Mouse (Mus musculus): ENCODE data around the gene Tnfrsf13c.
A peak's percentile ranks its signal among the peaks of the same experiment; 100 is the strongest.

Gene Tnfrsf13c

GRCm38 (mm10) chr15:82207504-82208219, 16.5 kb downstream of the Tnfrsf13c start:
- DNase-seq (ENCODE audit: low read depth, low spot score) = no peak

GRCm38 (mm10) chr15:82207105-82207459, 17.1 kb downstream of the Tnfrsf13c start:
- DNase-seq (ENCODE audit: low read depth, low spot score) = no peak

- DNase-seq (ENCODE audit: low read depth, low spot score) = no peak
Observed at GRCm38 (mm10) chr15:82206365-82207104, 17.6 kb downstream of the Tnfrsf13c start.

DNA sequence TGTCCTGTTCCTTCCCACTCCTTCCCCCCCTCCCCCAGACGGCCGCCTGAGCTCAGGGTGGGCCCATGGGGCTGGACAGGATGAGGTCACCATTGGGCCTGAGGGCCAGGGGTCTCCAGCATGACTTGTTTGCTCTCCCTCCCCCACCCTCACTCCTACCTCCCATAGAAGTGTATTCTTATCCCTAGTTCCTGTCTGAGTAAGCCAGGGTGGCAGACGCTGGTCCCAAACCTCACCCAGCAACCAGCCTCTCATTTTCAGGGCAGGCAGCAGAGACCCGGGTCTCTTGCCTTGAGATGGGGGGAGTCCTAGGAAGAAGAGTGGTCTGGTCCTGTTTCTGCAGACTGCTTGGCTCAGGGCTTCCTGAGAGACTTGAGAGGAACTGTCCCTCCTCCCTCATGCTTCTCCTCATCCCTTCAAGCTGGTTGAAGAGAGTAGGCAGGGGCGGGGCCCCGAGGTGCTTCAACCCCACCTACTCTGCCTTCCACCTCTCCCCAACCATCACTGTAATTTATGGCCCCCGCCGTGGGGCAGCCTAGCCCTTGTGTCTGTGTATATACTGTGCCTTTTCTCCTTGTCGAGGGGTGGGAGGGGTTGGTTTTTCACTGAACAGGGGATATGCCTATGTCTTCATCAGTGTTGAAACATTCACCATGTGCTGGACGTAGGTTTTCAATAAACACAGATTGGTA, 19.3 kb downstream of the Tnfrsf13c start:
- DNase-seq (ENCODE audit: low read depth, low spot score) = no peak

DNA sequence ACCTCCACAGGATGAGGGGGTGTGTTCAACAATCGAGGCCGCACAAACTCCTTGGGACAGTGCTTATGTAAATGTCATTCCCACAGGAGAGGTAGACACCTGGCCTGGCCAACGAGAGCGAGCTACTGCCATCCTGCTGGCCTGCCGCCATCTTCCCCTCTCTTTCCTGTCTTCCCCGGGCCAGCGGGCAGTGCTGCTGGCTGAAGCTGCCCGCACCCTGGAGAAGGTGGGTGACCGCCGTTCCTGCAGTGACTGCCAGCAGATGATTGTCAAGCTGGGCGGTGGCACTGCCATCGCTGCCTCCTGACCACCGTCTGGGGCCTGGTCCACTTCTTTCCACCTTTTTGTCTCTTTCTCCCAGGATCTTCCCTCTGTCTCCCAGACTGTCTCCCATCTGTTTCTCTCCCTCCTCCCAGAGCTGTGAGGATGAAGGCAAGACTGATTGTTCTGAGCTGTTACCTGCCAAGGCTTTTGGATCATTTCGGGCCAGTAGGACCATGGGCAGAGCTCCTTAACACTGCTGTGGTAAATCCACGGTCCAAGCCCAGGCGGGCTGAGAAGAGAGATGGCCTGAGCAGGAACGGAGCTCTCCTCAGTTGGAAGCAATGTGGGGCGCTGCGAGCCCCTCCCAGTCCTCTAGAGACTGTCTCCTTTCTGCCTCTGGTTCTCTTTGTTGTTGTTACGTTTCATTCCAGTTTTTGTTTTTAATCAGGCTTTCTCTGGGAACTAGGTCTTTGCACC, 20.4 kb downstream of the Tnfrsf13c start:
- no peak for DNase-seq (ENCODE audit: low read depth, low spot score)

GRCm38 (mm10) chr15:82203090-82203489, 21.1 kb downstream of the Tnfrsf13c start:
- DNase-seq (ENCODE audit: low read depth, low spot score) = no peak

DNA sequence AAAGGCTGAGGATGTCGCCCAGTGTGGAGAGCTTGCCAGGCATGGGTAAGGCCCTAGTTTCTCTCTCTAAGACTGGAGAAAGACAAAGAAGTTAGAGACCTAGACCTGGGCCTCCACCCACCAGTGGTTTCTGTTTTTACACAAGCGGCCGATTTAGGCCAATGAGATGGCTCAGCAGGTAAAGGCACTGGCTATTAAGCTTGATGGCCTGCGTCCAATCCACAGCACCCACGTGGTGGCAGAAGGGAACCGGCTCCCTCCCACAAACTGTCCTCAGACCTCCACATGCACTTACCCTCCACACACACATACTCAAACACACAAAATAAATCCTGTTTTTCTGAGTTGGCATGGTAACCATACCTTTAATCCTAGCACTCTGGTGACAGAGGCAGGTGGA, 22.1 kb downstream of the Tnfrsf13c start:
- no peak for DNase-seq (ENCODE audit: low read depth, low spot score)

DNA sequence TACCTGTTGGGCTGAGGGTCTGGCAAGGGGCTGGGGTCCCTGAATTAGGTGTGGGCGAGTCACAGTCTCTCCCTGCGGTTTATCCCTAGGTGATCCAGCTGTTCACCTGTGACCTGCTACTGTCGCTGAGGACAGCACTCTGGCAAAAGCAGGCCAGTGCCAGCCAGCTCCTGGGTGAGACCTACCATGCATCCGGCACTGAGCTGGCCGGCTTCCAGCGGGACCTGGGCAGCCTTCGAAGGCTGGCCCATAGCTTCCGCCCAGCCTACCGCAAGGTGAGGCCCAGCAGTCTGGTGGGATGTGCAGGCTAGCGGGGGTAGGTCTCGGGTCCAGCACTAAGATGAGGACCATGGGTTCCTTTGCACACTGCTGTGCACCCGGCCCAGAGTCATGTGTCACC, 24.6 kb downstream of the Tnfrsf13c start:
- DNase-seq (ENCODE audit: low read depth, low spot score) = no peak

GRCm38 (mm10) chr15:82198342-82198741, 25.8 kb downstream of the Tnfrsf13c start:
- no peak for DNase-seq (ENCODE audit: low read depth, low spot score)

- no peak for DNase-seq (ENCODE audit: low read depth, low spot score)
Observed at GRCm38 (mm10) chr15:82197937-82198336, 26.2 kb downstream of the Tnfrsf13c start.

DNA sequence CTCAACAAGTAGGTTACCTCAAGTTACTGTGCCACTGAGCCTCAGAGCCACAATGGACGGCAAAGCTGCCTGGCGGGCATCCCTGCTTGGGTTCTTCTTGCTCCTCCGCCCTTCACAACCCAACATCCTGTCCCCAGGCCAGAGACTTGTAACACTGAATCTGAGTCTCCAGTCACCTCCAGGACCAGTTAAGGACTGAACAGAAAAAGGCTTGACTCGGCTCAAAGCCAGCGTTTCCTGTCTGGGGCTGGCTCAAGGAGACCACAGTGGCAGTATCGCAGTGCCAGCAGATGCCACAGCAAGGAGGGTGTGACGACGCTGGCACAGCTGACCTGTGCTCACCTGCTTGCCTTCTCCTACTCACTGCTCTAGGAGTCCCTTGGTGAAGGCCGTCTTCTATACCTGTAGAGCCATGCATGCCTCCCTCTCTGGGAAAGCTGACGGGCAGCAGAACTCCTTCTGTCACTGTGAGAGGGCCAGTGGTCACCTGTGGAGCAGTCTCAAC, 26.9 kb downstream of the Tnfrsf13c start:
- DNase-seq (ENCODE audit: low read depth, low spot score) = no peak

- DNase-seq (ENCODE audit: low read depth, low spot score) = no peak
Observed at GRCm38 (mm10) chr15:82196300-82196699, 27.9 kb downstream of the Tnfrsf13c start.

DNA sequence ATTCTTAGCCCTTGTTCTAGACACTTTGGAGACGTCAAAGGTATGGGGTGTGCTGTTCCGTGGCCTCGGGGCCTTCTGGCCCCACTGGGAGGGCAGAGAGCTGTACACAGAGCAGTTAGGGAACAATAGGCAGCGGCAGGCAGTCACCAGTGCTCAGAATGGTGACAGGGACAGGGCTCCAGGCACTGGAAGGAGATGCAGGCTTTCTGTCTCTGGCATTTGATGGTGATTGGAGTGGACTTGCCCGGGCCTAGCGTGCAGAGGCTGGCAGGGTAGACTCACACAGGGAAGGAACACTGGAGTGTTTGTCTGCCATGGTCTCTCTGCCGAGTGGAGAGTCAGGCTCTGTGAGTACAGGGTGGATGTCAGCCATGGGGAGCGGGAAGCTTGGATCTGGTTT, 31.6 kb downstream of the Tnfrsf13c start:
- DNase-seq (ENCODE audit: low read depth, low spot score) = no peak

DNA sequence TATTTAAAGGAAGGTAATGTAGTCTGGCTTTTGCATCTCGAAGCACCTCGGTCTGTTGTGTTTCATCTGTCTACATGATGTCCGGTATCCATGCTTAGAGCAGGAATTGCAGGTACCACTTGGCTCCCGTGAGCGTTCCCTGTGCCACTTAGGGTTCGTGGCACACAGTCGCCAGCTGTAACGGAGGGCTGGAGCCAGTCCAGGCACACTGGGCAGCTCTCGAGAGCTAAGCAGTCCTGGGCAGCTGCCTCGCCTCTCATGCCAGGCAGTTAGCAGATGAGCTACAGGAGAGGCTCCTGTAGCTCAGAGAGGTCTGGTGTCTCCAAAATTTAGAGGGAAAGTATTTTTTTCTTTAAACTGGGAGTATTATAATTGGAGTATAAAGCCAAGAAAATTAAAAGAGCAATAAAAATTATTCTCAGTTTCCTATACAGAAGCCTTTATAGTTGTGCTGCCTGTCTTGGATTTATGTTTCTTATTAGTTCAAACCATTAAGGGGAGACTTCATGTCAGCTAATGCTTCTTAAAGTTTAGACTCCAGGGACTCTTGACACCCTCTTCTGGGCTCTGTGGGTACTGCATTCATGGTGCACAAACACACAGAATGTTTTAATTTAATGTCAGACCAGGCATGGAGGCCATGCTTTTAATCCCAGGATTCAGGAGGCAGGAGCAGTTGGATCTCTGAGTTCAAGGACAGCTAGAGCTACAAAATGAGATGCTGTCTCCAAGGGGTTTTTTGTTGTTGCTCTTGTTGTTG, 35.5 kb downstream of the Tnfrsf13c start:
- DNase-seq (ENCODE audit: low read depth, low spot score) = peak; percentile 59

DNA sequence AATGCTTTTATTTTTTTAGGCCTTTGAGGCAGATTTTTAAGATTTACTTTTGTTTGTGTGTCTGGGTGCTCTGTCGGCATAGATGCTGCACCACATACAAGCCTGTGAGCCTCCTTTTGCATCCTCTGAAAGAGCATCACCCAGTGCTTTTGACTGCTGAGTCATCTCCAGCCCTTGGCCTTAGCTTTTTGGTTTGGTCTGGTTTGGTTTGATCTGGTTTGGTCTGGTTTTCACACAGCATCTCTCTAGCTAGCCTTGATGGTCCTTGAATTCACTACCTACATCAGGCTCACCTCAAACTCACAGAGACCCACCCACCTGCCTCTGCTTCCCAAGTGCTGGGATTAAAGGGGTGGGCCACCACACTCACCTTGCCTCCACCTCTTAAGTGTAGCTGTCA, 36.2 kb downstream of the Tnfrsf13c start:
- peak; percentile 39 for DNase-seq (ENCODE audit: low read depth, low spot score)

- DNase-seq (ENCODE audit: low read depth, low spot score) = no peak
Observed at GRCm38 (mm10) chr15:82187401-82187800, 36.8 kb downstream of the Tnfrsf13c start.

DNA sequence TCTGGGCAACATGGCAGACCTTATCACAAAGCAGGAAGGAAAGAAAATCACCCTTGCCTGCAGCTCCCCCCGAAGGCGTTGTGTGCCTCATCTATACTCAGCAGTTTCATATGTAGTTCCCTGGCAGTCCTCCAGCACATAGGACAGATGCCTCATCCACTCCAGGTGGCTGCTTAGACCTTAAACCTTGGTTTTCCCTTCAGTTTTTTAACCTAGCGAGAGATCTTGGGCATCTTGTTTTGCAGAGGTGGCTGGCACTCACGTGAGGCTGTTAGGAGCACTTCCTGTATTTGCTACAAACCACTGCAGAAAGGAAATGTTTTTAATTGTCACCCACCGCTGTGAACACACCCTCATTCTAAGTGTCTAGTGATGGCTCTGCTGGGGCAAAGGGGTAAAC, 37.2 kb downstream of the Tnfrsf13c start:
- DNase-seq (ENCODE audit: low read depth, low spot score) = peak; percentile 74

- no peak for DNase-seq (ENCODE audit: low read depth, low spot score)
Observed at GRCm38 (mm10) chr15:82186131-82186530, 38.0 kb downstream of the Tnfrsf13c start.

DNA sequence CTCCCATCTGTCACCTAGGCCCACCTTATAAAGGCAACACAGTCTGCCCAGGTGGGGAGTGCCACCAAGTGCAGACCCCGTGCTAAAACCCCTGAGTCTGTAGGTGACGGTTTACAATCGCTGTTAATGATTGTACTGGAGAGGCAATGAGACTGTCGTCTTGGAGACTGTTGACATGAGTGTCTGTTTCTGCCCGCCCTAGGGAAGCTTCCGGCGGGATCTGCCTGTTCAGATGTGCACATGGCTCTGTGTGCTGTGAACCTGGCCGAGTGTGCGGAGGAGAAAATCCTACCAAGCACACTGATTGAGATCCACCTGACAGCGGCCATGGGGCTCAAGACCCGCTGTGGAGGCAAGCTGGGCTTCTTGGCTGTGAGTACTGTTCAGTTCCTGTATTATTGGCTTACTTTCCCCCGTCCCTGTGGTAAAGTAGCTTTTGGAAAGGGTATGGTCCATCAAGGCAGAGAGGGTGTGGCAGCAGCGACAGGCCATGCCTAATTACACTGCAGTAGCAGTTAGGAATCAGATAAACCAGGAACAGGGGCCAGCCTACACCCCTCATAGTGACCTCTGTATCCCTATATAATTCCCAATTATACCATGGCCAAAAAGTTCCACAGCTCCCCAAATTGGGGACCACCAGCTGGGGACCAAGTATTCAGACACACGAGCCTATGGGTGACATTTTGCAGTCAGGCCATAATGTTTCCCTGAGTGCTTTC, 38.9 kb downstream of the Tnfrsf13c start:
- no peak for DNase-seq (ENCODE audit: low read depth, low spot score)

DNA sequence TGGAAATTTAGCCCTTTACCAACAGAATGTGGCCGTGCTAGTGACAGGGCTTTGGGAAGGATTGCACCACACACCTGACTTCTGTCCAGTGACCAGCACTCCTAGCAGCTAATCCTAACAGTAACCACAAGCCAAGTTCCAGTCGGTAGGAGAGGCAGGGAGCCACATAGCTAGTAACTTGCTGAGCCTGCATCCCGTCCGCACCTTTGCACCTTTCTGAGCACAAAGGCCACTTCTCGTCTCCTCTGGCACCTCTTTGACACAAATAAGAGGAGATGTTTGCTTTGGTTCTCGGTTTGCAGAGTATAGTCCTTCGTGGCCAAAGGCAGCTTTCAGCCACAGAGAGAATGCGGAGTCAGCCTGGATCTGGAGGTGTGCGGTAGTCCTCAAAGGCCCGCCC, 39.5 kb downstream of the Tnfrsf13c start:
- DNase-seq (ENCODE audit: low read depth, low spot score) = no peak

Measured in CD4-positive helper T cell, adult 2 months (primary cell).